Mouse (Mus musculus): ENCODE data around the gene Rapgef4. TPM values are rescaled to one million over a fixed set of nuclear protein-coding genes. Genes with fewer than 3 reads are reported as not detected.

The Rapgef4 gene
- total RNA-seq, 2 experiments from 2014 or later = 85.4 to 88.9 TPM

- intact Hi-C loops (cut with DNase I) = no loop called here
- DNase-seq = no peak
Observed at GRCm38 (mm10) chr2:72171204-72171603, 190.2 kb downstream of the Rapgef4 start.

GRCm38 (mm10) chr2:72173010-72173409 is 192.0 kb downstream of the Rapgef4 start:
- DNase-seq = no peak
- intact Hi-C loops (cut with DNase I) = no loop called here

GRCm38 (mm10) chr2:72173844-72174243 is 192.8 kb downstream of the Rapgef4 start:
- intact Hi-C loops (cut with DNase I) = no loop called here
- DNase-seq = no peak

- intact Hi-C loops (cut with DNase I) = no loop called here
- DNase-seq = no peak
Observed at GRCm38 (mm10) chr2:72175536-72175935, 194.5 kb downstream of the Rapgef4 start.

- intact Hi-C loops (cut with DNase I) = no loop called here
- DNase-seq = no peak
Observed at GRCm38 (mm10) chr2:72175971-72176370, 194.9 kb downstream of the Rapgef4 start.

GRCm38 (mm10) chr2:72177214-72178023 is 196.4 kb downstream of the Rapgef4 start:
- intact Hi-C loops (cut with DNase I) = no loop called here
- no peak for DNase-seq

- intact Hi-C loops (cut with DNase I) = no loop called here
- no peak for DNase-seq
Observed at GRCm38 (mm10) chr2:72178025-72178424, 197.0 kb downstream of the Rapgef4 start.

- intact Hi-C loops (cut with DNase I) = no loop called here
- no peak for DNase-seq
Observed at GRCm38 (mm10) chr2:72178515-72178914, 197.5 kb downstream of the Rapgef4 start.

- no peak for DNase-seq
- intact Hi-C loops (cut with DNase I) = no loop called here
Observed at GRCm38 (mm10) chr2:72179600-72180301, 198.7 kb downstream of the Rapgef4 start.

GRCm38 (mm10) chr2:72181443-72181842 is 200.4 kb downstream of the Rapgef4 start:
- intact Hi-C loops (cut with DNase I) = no loop called here
- DNase-seq = no peak

GRCm38 (mm10) chr2:72183751-72184150 is 202.7 kb downstream of the Rapgef4 start:
- intact Hi-C loops (cut with DNase I) = no loop called here
- DNase-seq = no peak

- DNase-seq = peak; percentile 10
- intact Hi-C loops (cut with DNase I) = no loop called here
Observed at GRCm38 (mm10) chr2:72196190-72196965, 215.3 kb downstream of the Rapgef4 start.

- intact Hi-C loops (cut with DNase I) = no loop called here
- no peak for DNase-seq
Observed at GRCm38 (mm10) chr2:72197026-72197425, 216.0 kb downstream of the Rapgef4 start.

GRCm38 (mm10) chr2:72199451-72199850 is 218.4 kb downstream of the Rapgef4 start:
- intact Hi-C loops (cut with DNase I) = no loop called here
- no peak for DNase-seq

- no peak for DNase-seq
Observed at GRCm38 (mm10) chr2:72201506-72201905, 220.5 kb downstream of the Rapgef4 start.

GRCm38 (mm10) chr2:72202252-72202651 is 221.2 kb downstream of the Rapgef4 start:
- intact Hi-C loops (cut with DNase I) = no loop called here
- no peak for DNase-seq

More at GRCm38 (mm10) chr2:72201506-72201905, 220.5 kb downstream of the Rapgef4 start:
- intact Hi-C loops (cut with DNase I) = no loop called here

GRCm38 (mm10) chr2:72203609-72204008 is 222.6 kb downstream of the Rapgef4 start:
- DNase-seq = peak; percentile 73

GRCm38 (mm10) chr2:72205869-72206268 is 224.8 kb downstream of the Rapgef4 start:
- intact Hi-C loops (cut with DNase I) = no loop called here
- DNase-seq = no peak

More at GRCm38 (mm10) chr2:72203609-72204008, 222.6 kb downstream of the Rapgef4 start:
- intact Hi-C loops (cut with DNase I) = no loop called here

- DNase-seq = no peak
- intact Hi-C loops (cut with DNase I) = no loop called here
Observed at GRCm38 (mm10) chr2:72206530-72207248, 225.6 kb downstream of the Rapgef4 start.

- intact Hi-C loops (cut with DNase I) = no loop called here
Observed at GRCm38 (mm10) chr2:72217336-72217735, 236.3 kb downstream of the Rapgef4 start.

More at GRCm38 (mm10) chr2:72217336-72217735, 236.3 kb downstream of the Rapgef4 start:
- DNase-seq = no peak

Data from left cerebral cortex, postnatal 4 days (tissue).